Mouse (Mus musculus) lung, embryonic 16.5 days (tissue): Measurements from ENCODE around the gene Zic5. TPM values are rescaled to one million over a fixed set of nuclear protein-coding genes. Genes with fewer than 3 reads are reported as not detected.

Experiments used
- ATAC-seq: fragments of 200-750 bp; cut with Nextera tagmentation; 2 replicates; pipeline ENCODE4 v1.8.0; 2017; ENCODE audit warnings: low read depth, mild to moderate bottlenecking, moderate library complexity
- H3K27ac ChIP-seq: fragments of 300-500 bp; sonication (generic); 2 replicates; pipeline ENCODE4 v1.5.1; 2014; ENCODE audit warnings: mild to moderate bottlenecking, control low read depth, low read length
- H3K27me3 ChIP-seq: fragments of 300-500 bp; sonication (generic); 2 replicates; pipeline ENCODE4 v1.6.1; 2014; ENCODE audit warnings: low read depth, low read length, mixed read lengths; ENCODE audit not compliant: control insufficient read depth, insufficient read depth
- H3K36me3 ChIP-seq: fragments of 300-500 bp; sonication (generic); 2 replicates; pipeline ENCODE4 v1.6.1; 2014; ENCODE audit warnings: low read length; ENCODE audit not compliant: control insufficient read depth, insufficient read depth
- H3K4me1 ChIP-seq: fragments of 300-500 bp; sonication (generic); replicated peaks from 2 replicates; pipeline ENCODE4 v1.6.1; 2014; ENCODE audit warnings: low read length, mixed read lengths; ENCODE audit not compliant: control insufficient read depth, insufficient read depth
- H3K4me2 ChIP-seq: fragments of 300-500 bp; sonication (generic); 2 replicates; pipeline ENCODE4 v1.6.1; 2014; ENCODE audit warnings: low read depth, low read length, control low read depth
- H3K4me3 ChIP-seq: fragments of 300-500 bp; sonication (generic); 2 replicates; pipeline ENCODE4 v1.5.1; 2014; ENCODE audit warnings: mild to moderate bottlenecking, low read length, control low read depth
- H3K9ac ChIP-seq: fragments of 300-500 bp; sonication (generic); 2 replicates; pipeline ENCODE4 v1.6.1; 2014; ENCODE audit warnings: low read length, control low read depth
- H3K9me3 ChIP-seq: fragments of 300-500 bp; sonication (generic); 2 replicates; pipeline ENCODE4 v1.6.1; 2016; ENCODE audit warnings: low read length; ENCODE audit not compliant: control insufficient read depth
- WGBS: fragments of 180-500 bp; shearing (Covaris S2); extraction: QIAGEN DNeasy Blood & Tissue Kit; methylation state at CpG from one replicate; pipeline ENCODE4 v1.1.7; 2014; 5-methylcytosine and 5-hydroxymethylcytosine counted together
- polyA plus RNA-seq: library from polyadenylated mRNA; unstranded; fragments of >200 nt; fragmentation: Nextera tagmentation; extraction: Ambion mirVana; gene quantifications from 2 replicates; pipeline ENCODE4 v1.2.1, GENCODE M21; 2015

The Zic5 gene
- polyA plus RNA-seq, 1 experiment from 2014 or later: not detected

GRCm38 (mm10) chr14:122427204-122427560 is 38.3 kb downstream of the Zic5 start:
- WGBS: 27% methylated on average over 8 of the region's 8 CpGs
- Histone ChIP-seq H3K27ac (no peak overlapping the region), H3K4me1 (no peaks in the 10 kb centered on the region), H3K9me3 (no peaks in the 10 kb centered on the region), H3K36me3 (no peaks in the 10 kb centered on the region), H3K27me3 (no peaks in the 10 kb centered on the region), H3K9ac (no peak overlapping the region), H3K4me2 (no peak overlapping the region), H3K4me3 (no peak overlapping the region)
- ATAC-seq: no peak

DNA sequence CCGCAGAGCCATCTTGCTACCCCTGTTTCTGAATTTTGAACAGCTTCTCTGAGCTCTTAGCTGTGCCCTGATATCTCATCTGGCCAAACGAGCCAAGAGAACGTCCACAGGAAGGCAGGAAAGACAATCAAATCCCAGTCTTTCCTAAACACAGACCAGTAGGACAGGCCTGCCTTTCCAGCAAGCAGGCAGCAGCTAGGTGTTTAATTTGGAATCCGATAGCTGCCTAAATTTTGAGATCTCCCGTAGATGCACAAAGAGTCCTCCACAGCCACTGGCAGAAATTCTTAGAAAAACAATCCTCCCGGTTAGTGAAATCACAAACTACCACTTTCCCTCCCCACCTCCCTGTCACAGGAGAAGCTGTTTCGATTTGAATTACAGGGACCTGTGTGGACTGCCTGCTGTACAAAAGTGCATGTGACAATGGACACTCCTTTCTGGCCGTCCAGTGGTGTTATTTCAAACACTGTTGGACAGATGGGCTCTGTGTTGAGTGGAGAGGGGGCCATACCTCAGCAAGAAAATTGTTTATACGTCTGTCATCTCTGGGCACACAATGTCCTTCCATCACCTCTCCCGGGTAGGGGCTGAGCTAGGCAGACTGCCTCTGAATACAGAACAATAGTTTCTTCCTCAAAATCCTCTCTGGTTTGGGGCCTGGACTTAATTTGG is 38.8 kb downstream of the Zic5 start:
- no peak for ATAC-seq
- no peaks in the 10 kb centered on the region for H3K4me1 ChIP-seq
- no peak overlapping the region for H3K9ac ChIP-seq
- no peak overlapping the region for H3K4me3 ChIP-seq
- H3K36me3 ChIP-seq: no peaks in the 10 kb centered on the region
- no peak overlapping the region for H3K27ac ChIP-seq
- H3K9me3 ChIP-seq: no peaks in the 10 kb centered on the region
- H3K27me3 ChIP-seq: no peaks in the 10 kb centered on the region
- H3K4me2 ChIP-seq: no peak overlapping the region
- WGBS: 27% methylated on average over 10 of the region's 10 CpGs

DNA sequence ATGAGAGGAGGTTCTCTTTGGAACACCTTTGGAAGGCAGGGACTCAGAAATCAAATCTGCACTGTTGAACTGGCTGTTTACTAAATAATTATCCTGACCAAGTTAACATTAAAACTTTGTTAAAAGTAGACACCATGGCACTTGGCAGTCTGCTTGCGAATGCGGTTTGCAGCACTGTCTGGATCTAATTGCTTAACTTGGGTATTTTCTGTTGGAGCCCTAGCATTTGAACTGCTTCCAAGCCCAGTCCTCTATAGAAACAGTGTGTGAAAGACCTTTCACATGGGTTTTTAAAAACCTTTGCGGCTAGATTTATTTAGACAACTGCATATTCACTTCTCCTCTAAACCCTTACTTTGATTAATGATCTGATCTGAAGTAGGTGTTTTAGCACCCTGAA is 41.0 kb downstream of the Zic5 start:
- no peak for ATAC-seq
- no peaks in the 10 kb centered on the region for H3K9me3 ChIP-seq
- WGBS: 63% methylated on average over 3 of the region's 3 CpGs

GRCm38 (mm10) chr14:122416166-122416771 is 49.2 kb downstream of the Zic5 start:
- Histone ChIP-seq H3K9me3 (no peaks in the 10 kb centered on the region), H3K9ac (no peak overlapping the region), H3K36me3 (no peaks in the 10 kb centered on the region), H3K4me1 (no peaks in the 10 kb centered on the region), H3K4me3 (no peak overlapping the region), H3K4me2 (no peak overlapping the region), H3K27me3 (no peaks in the 10 kb centered on the region), H3K27ac (no peak overlapping the region)
- no peak for ATAC-seq
- 40% methylated on average over 4 of the region's 4 CpGs for WGBS

More for the DNA sequence above, 41.0 kb downstream of the Zic5 start:
- Histone ChIP-seq H3K4me1 (no peaks in the 10 kb centered on the region), H3K9ac (no peak overlapping the region), H3K36me3 (no peaks in the 10 kb centered on the region), H3K27ac (no peak overlapping the region), H3K4me3 (no peak overlapping the region), H3K27me3 (no peaks in the 10 kb centered on the region), H3K4me2 (no peak overlapping the region)

GRCm38 (mm10) chr14:122414786-122415185 is 50.7 kb downstream of the Zic5 start:
- no peaks in the 10 kb centered on the region for H3K9me3 ChIP-seq
- H3K9ac ChIP-seq: no peak overlapping the region
- no peak overlapping the region for H3K4me3 ChIP-seq
- no peak overlapping the region for H3K4me2 ChIP-seq
- H3K27me3 ChIP-seq: no peaks in the 10 kb centered on the region; the same call in 1 of the 2 replicates
- H3K27ac ChIP-seq: no peak overlapping the region
- no peaks in the 10 kb centered on the region for H3K36me3 ChIP-seq
- no peaks in the 10 kb centered on the region for H3K4me1 ChIP-seq
- 77% methylated on average over 2 of the region's 2 CpGs for WGBS
- ATAC-seq: no peak

- no peak overlapping the region for H3K4me3 ChIP-seq
- WGBS: 78% methylated on average over 2 of the region's 2 CpGs
- no peak for ATAC-seq
Observed at GRCm38 (mm10) chr14:122413542-122413928, 51.9 kb downstream of the Zic5 start.

GRCm38 (mm10) chr14:122412841-122413541 is 52.5 kb downstream of the Zic5 start:
- WGBS: 53% methylated on average over 2 of the region's 2 CpGs
- peaks cover 10% of the 10 kb centered on the region for H3K27me3 ChIP-seq

More at GRCm38 (mm10) chr14:122413542-122413928, 51.9 kb downstream of the Zic5 start:
- Histone ChIP-seq H3K4me2 (no peak overlapping the region), H3K27me3 (peaks cover 5% of the 10 kb centered on the region), H3K9me3 (no peaks in the 10 kb centered on the region), H3K36me3 (no peaks in the 10 kb centered on the region), H3K4me1 (no peaks in the 10 kb centered on the region), H3K27ac (no peak overlapping the region), H3K9ac (no peak overlapping the region)

More at GRCm38 (mm10) chr14:122412841-122413541, 52.5 kb downstream of the Zic5 start:
- Histone ChIP-seq H3K4me1 (no peaks in the 10 kb centered on the region), H3K27ac (no peak overlapping the region), H3K4me3 (no peak overlapping the region), H3K9me3 (no peaks in the 10 kb centered on the region), H3K36me3 (no peaks in the 10 kb centered on the region), H3K4me2 (no peak overlapping the region), H3K9ac (no peak overlapping the region)
- no peak for ATAC-seq

Other genes with a start within 250 kb of the Zic5 start
- not detected in 2 replicates for gene Gm5089, start 14.6 kb downstream of the Zic5 start, polyA plus RNA-seq
- not detected in 2 replicates for gene Zic2, start 9.8 kb upstream of the Zic5 start, polyA plus RNA-seq
- not detected in 2 replicates for gene Gm10837, start 24.9 kb upstream of the Zic5 start, polyA plus RNA-seq
- gene Pcca, start 68.6 kb upstream of the Zic5 start, polyA plus RNA-seq: 19.0 and 20.3 TPM in 2 replicates